Mouse (Mus musculus) MEL (cell line): ENCODE data around the gene Prkar1b.

ENCODE experiments used
- CHD2 ChIP-seq: IDR thresholded peaks from 2 replicates; pipeline ENCODE4 v1.6.1; 2011; ENCODE audit warnings: low read length, improper control_type of control experiment
- CTCF ChIP-seq, 3 experiments: IDR thresholded peaks in 2 of 3; conservative IDR thresholded peaks in 1 of 3; 2 replicates each; pipeline ENCODE4 v1.5.1; 2011 to 2012; ENCODE audit warnings: low read length in 3 of 3, low read depth in 2 of 3, mild to moderate bottlenecking in 2 of 3, improper control_type of control experiment in 1 of 3, inconsistent platforms in 1 of 3, mixed read lengths in 1 of 3, moderate library complexity in 1 of 3; ENCODE audit not compliant: control insufficient read depth in 1 of 3, insufficient read depth in 1 of 3, poor library complexity in 1 of 3, severe bottlenecking in 1 of 3
- E2F4 ChIP-seq: IDR thresholded peaks from 2 replicates; pipeline ENCODE4 v1.6.1; 2011; ENCODE audit warnings: low read depth, low read length, improper control_type of control experiment, borderline replicate concordance
- ELF1 ChIP-seq: IDR thresholded peaks from 2 replicates; pipeline ENCODE4 v1.6.1; 2014; ENCODE audit warnings: low read depth, mild to moderate bottlenecking, inconsistent platforms, low read length, improper control_type of control experiment, moderate library complexity
- EP300 ChIP-seq, 2 experiments: IDR thresholded peaks; 2 replicates each; pipeline ENCODE4 v1.6.1; 2011; ENCODE audit warnings: improper control_type of control experiment in 2 of 2, low read length in 2 of 2, low read depth in 1 of 2, mild to moderate bottlenecking in 1 of 2
- GATA1 ChIP-seq: IDR thresholded peaks from 2 replicates; pipeline ENCODE4 v1.6.1; 2011; ENCODE audit warnings: low read depth, low read length, improper control_type of control experiment
- MAZ ChIP-seq: IDR thresholded peaks from 2 replicates; pipeline ENCODE4 v1.6.1; 2012; ENCODE audit warnings: low read depth, mild to moderate bottlenecking, inconsistent platforms, low read length, improper control_type of control experiment
- MYB ChIP-seq: IDR thresholded peaks from 2 replicates; pipeline ENCODE4 v1.6.1; 2011; ENCODE audit warnings: mild to moderate bottlenecking, low read depth, low read length, improper control_type of control experiment
- POLR2A ChIP-seq, 2 experiments: IDR thresholded peaks; 2 replicates each; pipeline ENCODE4 v1.6.1; 2011 to 2012; ENCODE audit warnings: low read length in 2 of 2, mild to moderate bottlenecking in 2 of 2, control low read depth in 1 of 2, improper control_type of control experiment in 1 of 2, low read depth in 1 of 2, moderate library complexity in 1 of 2; ENCODE audit not compliant: control insufficient read depth in 1 of 2, insufficient read depth in 1 of 2, poor library complexity in 1 of 2
- TAL1 ChIP-seq: IDR thresholded peaks from 2 replicates; pipeline ENCODE4 v1.6.1; 2012; ENCODE audit warnings: mild to moderate bottlenecking, inconsistent platforms, low read length, moderate library complexity, mixed read lengths
- TCF12 ChIP-seq: IDR thresholded peaks from 2 replicates; pipeline ENCODE4 v1.6.1; 2014; ENCODE audit warnings: low read depth, mild to moderate bottlenecking, inconsistent platforms, low read length, improper control_type of control experiment, moderate library complexity
- ZC3H11A ChIP-seq: IDR thresholded peaks from 2 replicates; pipeline ENCODE4 v1.6.1; 2012; ENCODE audit warnings: low read depth, mild to moderate bottlenecking, inconsistent platforms, low read length, improper control_type of control experiment
- ZMIZ1 ChIP-seq: IDR thresholded peaks from 2 replicates; pipeline ENCODE4 v1.6.1; 2012; ENCODE audit warnings: low read depth, mild to moderate bottlenecking, inconsistent platforms, low read length, improper control_type of control experiment, moderate library complexity
- ZNF384 ChIP-seq: IDR thresholded peaks from 2 replicates; pipeline ENCODE4 v1.6.1; 2012; ENCODE audit warnings: low read depth, mild to moderate bottlenecking, inconsistent platforms, low read length, improper control_type of control experiment

- TF ChIP-seq CTCF (IDR thresholded peaks at IDR 0.05 in 2 of 3, conservative IDR thresholded peaks at IDR 0.05 in 1 of 3; ENCODE audit: control insufficient read depth in 1 of 3, insufficient read depth in 1 of 3, low read depth in 2 of 3, low read length in 3 of 3, poor library complexity in 1 of 3, severe bottlenecking in 1 of 3) (no peak), EP300 (IDR thresholded peaks at IDR 0.05; ENCODE audit: low read depth in 1 of 2, low read length in 2 of 2) (no peak), ELF1 (no peak), ZNF384 (no peak), E2F4 (no peak), CHD2 (no peak), POLR2A (IDR thresholded peaks at IDR 0.05; ENCODE audit: control insufficient read depth in 1 of 2, insufficient read depth in 1 of 2, low read depth in 1 of 2, low read length in 2 of 2, poor library complexity in 1 of 2) (no peak), MAZ (no peak), ZC3H11A (no peak), GATA1 (no peak), TCF12 (no peak), TAL1 (no peak), MYB (no peak), ZMIZ1 (no peak)
Measured at GRCm38 (mm10) chr5:139128476-139129065, 21.2 kb downstream of the Prkar1b start.
